Mouse (Mus musculus): ENCODE results near the gene Isg20l2. TPM values are rescaled to one million over a fixed set of nuclear protein-coding genes. Genes with fewer than 3 reads are reported as not detected.

Isg20l2 gene
- polyA plus RNA-seq, 1 experiment: 14.3 TPM

DNA sequence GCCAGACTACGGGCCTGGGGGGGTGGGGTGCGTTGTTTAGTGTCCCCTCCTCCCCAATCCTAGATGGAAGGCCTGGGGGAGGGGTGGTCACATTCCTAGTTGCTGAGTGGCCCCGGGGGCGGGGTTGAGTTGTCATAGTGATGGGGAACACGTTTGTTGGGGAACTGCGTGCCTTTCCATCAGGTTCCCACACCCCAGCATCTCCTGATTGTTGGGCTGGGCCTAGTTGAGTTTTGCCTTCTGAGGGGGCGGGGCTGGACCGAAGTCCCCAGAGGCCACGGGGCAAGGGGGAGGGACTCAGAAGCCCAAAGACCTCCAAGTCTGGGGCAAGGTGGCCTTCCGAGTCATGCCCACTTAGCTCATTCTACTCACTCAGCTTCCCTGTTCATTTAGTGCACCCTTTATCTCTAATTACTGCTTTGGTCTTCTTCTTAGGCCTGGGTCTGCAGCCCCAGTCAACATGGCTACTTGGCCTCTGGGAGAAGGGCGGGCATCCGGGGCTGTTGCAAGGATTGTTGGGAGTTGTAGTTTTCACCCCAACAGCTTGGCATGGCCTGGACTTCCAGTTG lies 19.5 kb upstream of the Isg20l2 start:
- Histone ChIP-seq H3K27ac (ENCODE audit: insufficient read depth, low read length) (peak overlapping the region; percentile 72), H3K4me1 (ENCODE audit: control insufficient read depth, insufficient read depth, insufficient read length) (peaks cover 16% of the 10 kb centered on the region; the same call in 1 of the 2 replicates), H3K4me3 (ENCODE audit: extremely low read depth, insufficient read depth, insufficient read length) (peak overlapping the region; percentile 60), H3K36me3 (ENCODE audit: control insufficient read depth, insufficient read depth, low read length) (peaks cover 17% of the 10 kb centered on the region), H3K27me3 (ENCODE audit: control insufficient read depth, insufficient read depth, low read length) (no peaks in the 10 kb centered on the region)
- WGBS: 35% methylated on average over 12 of the region's 12 CpGs
- peak in 1 of 2 experiments; percentile 39 for DNase-seq (ENCODE audit: low read depth in 1 of 2, low spot score in 2 of 2)
- TF ChIP-seq CTCF (IDR thresholded peaks at IDR 0.05; ENCODE audit: extremely low read depth, insufficient read depth, insufficient read length, insufficient replicate concordance): no peak
- no peak for TF ChIP-seq POLR2A (IDR thresholded peaks at IDR 0.05; ENCODE audit: low read depth, low read length)

DNA sequence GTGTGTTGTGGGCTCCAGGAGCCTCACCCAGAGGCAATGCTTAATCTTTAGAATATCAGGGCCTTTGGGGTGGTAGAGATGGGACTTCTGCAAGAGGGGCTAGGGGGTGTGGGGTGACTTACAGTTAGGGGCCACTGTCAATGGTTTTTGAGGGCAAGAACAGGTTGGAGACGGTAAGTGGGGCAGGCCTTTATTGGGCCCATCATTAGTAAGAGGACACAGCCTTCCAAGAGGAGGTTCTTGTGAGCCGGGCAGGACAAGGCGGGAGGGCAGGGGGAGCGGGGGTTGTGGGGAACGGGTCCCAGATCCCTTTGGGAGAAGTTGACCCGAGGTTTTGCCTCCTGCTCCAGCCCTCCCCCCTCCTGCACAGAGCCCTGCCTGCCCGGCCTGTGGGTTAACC lies 16.6 kb upstream of the Isg20l2 start:
- Histone ChIP-seq H3K27ac (ENCODE audit: insufficient read depth, low read length) (no peak overlapping the region), H3K4me1 (ENCODE audit: control insufficient read depth, insufficient read depth, insufficient read length) (peaks cover 10% of the 10 kb centered on the region; the same call in 1 of the 2 replicates), H3K36me3 (ENCODE audit: control insufficient read depth, insufficient read depth, low read length) (peaks cover 20% of the 10 kb centered on the region), H3K27me3 (ENCODE audit: control insufficient read depth, insufficient read depth, low read length) (no peaks in the 10 kb centered on the region), H3K4me3 (ENCODE audit: extremely low read depth, insufficient read depth, insufficient read length) (no peak overlapping the region)
- TF ChIP-seq CTCF (IDR thresholded peaks at IDR 0.05; ENCODE audit: extremely low read depth, insufficient read depth, insufficient read length, insufficient replicate concordance) (no peak), POLR2A (IDR thresholded peaks at IDR 0.05; ENCODE audit: low read depth, low read length) (no peak)
- no peak for DNase-seq (ENCODE audit: low read depth in 1 of 2, low spot score in 2 of 2)
- 94% methylated on average over 7 of the region's 7 CpGs for WGBS

DNA sequence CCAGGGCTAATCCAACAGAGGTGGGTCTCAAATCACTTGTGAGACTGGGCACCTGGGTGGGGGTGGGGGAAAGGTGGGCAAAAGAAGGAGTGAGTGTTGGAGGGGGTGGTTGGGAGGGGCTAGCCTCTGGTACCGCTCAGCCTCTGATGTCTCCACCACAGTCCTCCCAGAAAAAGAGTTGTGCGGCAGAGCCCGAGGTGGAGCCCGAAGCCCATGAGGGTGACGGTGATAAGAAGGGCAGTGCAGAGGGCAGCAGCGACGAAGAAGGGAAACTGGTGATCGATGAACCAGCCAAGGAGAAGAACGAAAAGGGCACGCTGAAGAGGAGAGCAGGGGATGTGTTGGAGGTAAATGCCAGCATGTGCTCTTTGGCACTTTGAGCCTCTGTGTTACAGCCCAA lies 16.2 kb upstream of the Isg20l2 start:
- H3K4me1 ChIP-seq (ENCODE audit: control insufficient read depth, insufficient read depth, insufficient read length): peaks cover 10% of the 10 kb centered on the region; the same call in 1 of the 2 replicates
- no peak overlapping the region for H3K27ac ChIP-seq (ENCODE audit: insufficient read depth, low read length)
- no peaks in the 10 kb centered on the region for H3K27me3 ChIP-seq (ENCODE audit: control insufficient read depth, insufficient read depth, low read length)
- TF ChIP-seq POLR2A (IDR thresholded peaks at IDR 0.05; ENCODE audit: low read depth, low read length) (no peak), CTCF (IDR thresholded peaks at IDR 0.05; ENCODE audit: extremely low read depth, insufficient read depth, insufficient read length, insufficient replicate concordance) (no peak)
- no peak overlapping the region for H3K4me3 ChIP-seq (ENCODE audit: extremely low read depth, insufficient read depth, insufficient read length)
- WGBS: 96% methylated on average over 10 of the region's 10 CpGs
- peaks cover 20% of the 10 kb centered on the region for H3K36me3 ChIP-seq (ENCODE audit: control insufficient read depth, insufficient read depth, low read length)
- no peak for DNase-seq (ENCODE audit: low read depth in 1 of 2, low spot score in 2 of 2)

DNA sequence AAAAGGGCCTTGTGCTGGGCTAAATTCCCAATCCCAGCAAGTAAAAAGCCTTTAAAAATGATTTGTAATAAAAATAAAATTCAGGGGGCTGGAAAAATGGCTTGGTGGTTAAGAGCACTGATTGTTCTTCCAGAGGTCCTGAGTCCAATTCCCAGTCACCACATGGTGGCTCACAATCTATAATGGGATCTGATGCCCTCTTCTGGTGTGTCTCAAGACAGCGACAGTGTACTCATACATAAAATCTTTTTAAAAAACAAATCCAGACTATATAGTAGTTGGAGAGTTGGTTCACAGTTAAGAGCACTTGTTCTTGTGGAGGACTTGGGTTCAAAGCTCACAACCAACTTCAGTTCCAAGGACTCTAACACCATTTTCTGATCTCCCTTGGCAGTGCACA lies 13.1 kb upstream of the Isg20l2 start:
- Histone ChIP-seq H3K36me3 (ENCODE audit: control insufficient read depth, insufficient read depth, low read length) (peaks cover 22% of the 10 kb centered on the region), H3K27ac (ENCODE audit: insufficient read depth, low read length) (no peak overlapping the region)

DNA sequence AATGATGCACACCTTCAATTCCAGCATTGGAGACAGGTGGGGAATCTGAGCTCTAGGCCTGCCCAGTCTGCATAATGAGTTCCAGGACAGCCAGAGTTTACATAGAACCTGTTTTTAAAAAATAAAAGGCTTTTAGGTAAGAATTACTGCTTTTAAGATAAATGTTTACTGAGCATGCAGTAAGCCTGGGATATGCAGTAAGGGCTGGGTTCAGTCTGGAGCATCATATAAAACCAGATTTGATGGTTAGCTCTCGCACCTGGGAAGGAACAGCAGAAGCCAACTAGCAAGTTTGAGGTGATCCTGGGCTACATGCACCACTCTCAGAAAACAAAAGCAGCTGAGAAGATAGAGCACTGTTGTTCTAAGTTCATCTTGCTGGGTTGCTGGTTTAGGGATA lies 11.6 kb upstream of the Isg20l2 start:
- H3K4me1 ChIP-seq (ENCODE audit: control insufficient read depth, insufficient read depth, insufficient read length): no peaks in the 10 kb centered on the region
- H3K27ac ChIP-seq (ENCODE audit: insufficient read depth, low read length): no peak overlapping the region
- 93% methylated on average over 1 of the region's 1 CpGs for WGBS
- H3K4me3 ChIP-seq (ENCODE audit: extremely low read depth, insufficient read depth, insufficient read length): no peak overlapping the region
- H3K27me3 ChIP-seq (ENCODE audit: control insufficient read depth, insufficient read depth, low read length): no peaks in the 10 kb centered on the region
- peaks cover 25% of the 10 kb centered on the region for H3K36me3 ChIP-seq (ENCODE audit: control insufficient read depth, insufficient read depth, low read length)
- no peak for TF ChIP-seq CTCF (IDR thresholded peaks at IDR 0.05; ENCODE audit: extremely low read depth, insufficient read depth, insufficient read length, insufficient replicate concordance)
- TF ChIP-seq POLR2A (IDR thresholded peaks at IDR 0.05; ENCODE audit: low read depth, low read length): no peak
- no peak for DNase-seq (ENCODE audit: low read depth in 1 of 2, low spot score in 2 of 2)

More for the DNA sequence above, 13.1 kb upstream of the Isg20l2 start:
- H3K27me3 ChIP-seq (ENCODE audit: control insufficient read depth, insufficient read depth, low read length): no peaks in the 10 kb centered on the region
- no peak for DNase-seq (ENCODE audit: low read depth in 1 of 2, low spot score in 2 of 2)
- TF ChIP-seq POLR2A (IDR thresholded peaks at IDR 0.05; ENCODE audit: low read depth, low read length) (no peak), CTCF (IDR thresholded peaks at IDR 0.05; ENCODE audit: extremely low read depth, insufficient read depth, insufficient read length, insufficient replicate concordance) (no peak)
- no peak overlapping the region for H3K4me3 ChIP-seq (ENCODE audit: extremely low read depth, insufficient read depth, insufficient read length)
- 95% methylated on average over 1 of the region's 1 CpGs for WGBS
- H3K4me1 ChIP-seq (ENCODE audit: control insufficient read depth, insufficient read depth, insufficient read length): no peaks in the 10 kb centered on the region

DNA sequence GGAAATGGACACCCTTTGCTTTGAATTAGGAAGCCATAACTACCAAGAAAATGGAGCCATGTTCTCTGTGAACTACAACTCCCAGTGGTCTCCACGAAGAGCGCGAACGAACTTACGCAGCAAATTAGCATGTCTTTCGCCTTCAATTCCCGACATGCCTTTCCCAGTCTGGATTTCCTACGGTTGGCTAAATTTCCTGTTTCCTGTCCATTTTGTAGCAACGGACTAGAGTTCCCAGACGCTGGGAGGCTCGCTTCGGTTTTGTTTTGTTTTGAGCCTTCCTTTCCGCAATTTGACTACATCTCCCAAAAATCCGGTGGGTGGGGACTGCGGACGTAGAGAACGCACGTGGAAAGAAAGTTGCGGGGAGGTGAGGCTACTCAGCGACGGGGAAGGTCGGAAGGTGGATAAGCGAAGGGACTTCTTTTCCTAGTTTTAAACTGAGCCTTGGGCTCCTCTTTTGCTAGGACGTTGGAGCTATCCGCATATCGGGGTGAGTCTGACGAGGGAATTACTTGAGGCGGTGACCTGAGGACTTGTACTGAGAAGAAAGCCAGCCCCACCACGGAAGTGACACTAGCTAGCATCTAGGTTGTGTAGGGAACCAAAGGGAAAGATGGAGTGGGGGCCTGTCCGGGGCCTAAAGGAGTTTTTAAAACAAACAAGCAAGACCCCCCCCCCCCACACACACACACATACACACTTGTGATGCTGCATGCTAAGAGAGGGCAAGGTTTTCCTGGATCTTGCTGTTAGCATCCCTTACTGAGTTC lies 10.6 kb upstream of the Isg20l2 start, which contains the start of gene Mrpl24:
Gene Mrpl24 (plus strand): TSS at position 171 of the 773 bp plus-strand sequence.
- under 1% methylated on average over 30 of the region's 30 CpGs for WGBS
- Histone ChIP-seq H3K36me3 (ENCODE audit: control insufficient read depth, insufficient read depth, low read length) (peaks cover 25% of the 10 kb centered on the region), H3K4me3 (ENCODE audit: extremely low read depth, insufficient read depth, insufficient read length) (peak within 1 kb of the TSS; percentile 72), H3K4me1 (ENCODE audit: control insufficient read depth, insufficient read depth, insufficient read length) (no peaks in the 10 kb centered on the region), H3K27ac (ENCODE audit: insufficient read depth, low read length) (peak within 1 kb of the TSS; percentile 51), H3K27me3 (ENCODE audit: control insufficient read depth, insufficient read depth, low read length) (no peaks in the 10 kb centered on the region)
- peak; percentile 9; the same call in 1 of the 2 replicates for TF ChIP-seq POLR2A (IDR thresholded peaks at IDR 0.05; ENCODE audit: low read depth, low read length)
- TF ChIP-seq CTCF (IDR thresholded peaks at IDR 0.05; ENCODE audit: extremely low read depth, insufficient read depth, insufficient read length, insufficient replicate concordance): no peak
- DNase-seq (ENCODE audit: low read depth in 1 of 2, low spot score in 2 of 2): peak; percentile 53 to 65
